Mouse (Mus musculus) ES-Bruce4 (cell line): Measurements from ENCODE around the gene Med22.

Experiments used
- CTCF ChIP-seq: IDR thresholded peaks from one replicate; pipeline ENCODE4 v1.8.1; 2011; ENCODE audit warnings: low read depth, low read length
- EP300 ChIP-seq: IDR thresholded peaks from 2 replicates; pipeline ENCODE4 v1.6.1; 2011; ENCODE audit warnings: low read depth, low read length; ENCODE audit not compliant: insufficient read depth
- POLR2A ChIP-seq: IDR thresholded peaks from one replicate; pipeline ENCODE4 v1.8.1; 2011; ENCODE audit warnings: low read length; ENCODE audit not compliant: insufficient read depth

GRCm38 (mm10) chr2:26870666-26871065 is 39.8 kb downstream of the Med22 start:
- TF ChIP-seq CTCF (no peak), POLR2A (no peak), EP300 (no peak)
